Mouse (Mus musculus) hindbrain, postnatal 0 days (tissue): ENCODE measurements around the gene Pheta1. TPM values are rescaled to one million over a fixed set of nuclear protein-coding genes. Genes with fewer than 3 reads are reported as not detected.

Experiments used
- ATAC-seq: fragments of 200-750 bp; cut with Nextera tagmentation; 2 replicates; pipeline ENCODE4 v1.8.0; 2017; ENCODE audit warnings: mild to moderate bottlenecking, moderate TSS enrichment, moderate library complexity
- DNase-seq: peaks from one replicate; pipeline ENCODE4 v3.0.0-alpha.2; 2015; ENCODE audit warnings: low spot score
- H3K27ac ChIP-seq: fragments of 300-500 bp; sonication (generic); 2 replicates; pipeline ENCODE4 v1.5.1; 2014; ENCODE audit warnings: mild to moderate bottlenecking
- H3K27me3 ChIP-seq: fragments of 300-500 bp; sonication (generic); 2 replicates; pipeline ENCODE4 v1.6.1; 2014; ENCODE audit warnings: low read length, mixed read lengths; ENCODE audit not compliant: insufficient read depth
- H3K36me3 ChIP-seq: fragments of 300-500 bp; sonication (generic); 2 replicates; pipeline ENCODE4 v1.6.1; 2014; ENCODE audit warnings: low read length, mixed read lengths; ENCODE audit not compliant: insufficient read depth
- H3K4me1 ChIP-seq: fragments of 300-500 bp; sonication (generic); 2 replicates; pipeline ENCODE4 v1.6.1; 2014; ENCODE audit warnings: antibody characterized with exemption, low read length, mixed read lengths; ENCODE audit not compliant: insufficient read depth
- H3K4me2 ChIP-seq: fragments of 300-500 bp; sonication (generic); 2 replicates; pipeline ENCODE4 v1.6.1; 2014; ENCODE audit warnings: low read depth, mild to moderate bottlenecking, low read length, moderate library complexity, mixed read lengths
- H3K4me3 ChIP-seq: fragments of 300-500 bp; sonication (generic); 2 replicates; pipeline ENCODE4 v1.5.1; 2014; ENCODE audit warnings: low read length
- H3K9ac ChIP-seq: fragments of 300-500 bp; sonication (generic); replicated peaks from 2 replicates; pipeline ENCODE4 v1.6.1; 2014; ENCODE audit warnings: mild to moderate bottlenecking, low read length, moderate library complexity, mixed read lengths
- H3K9me3 ChIP-seq: fragments of 300-500 bp; sonication (generic); 2 replicates; pipeline ENCODE4 v1.6.1; 2016; ENCODE audit warnings: low read length, mixed read lengths
- CTCF ChIP-seq: IDR thresholded peaks from 2 replicates; pipeline ENCODE4 v1.5.1; 2016; ENCODE audit warnings: antibody characterized with exemption, control low read depth, low read depth
- WGBS: fragments of 180-500 bp; shearing (Covaris S2); extraction: QIAGEN DNeasy Blood & Tissue Kit; methylation state at CpG from one replicate; pipeline ENCODE4 v1.1.7; 2014; 5-methylcytosine and 5-hydroxymethylcytosine counted together
- polyA plus RNA-seq: library from polyadenylated mRNA; unstranded; fragments of >200 nt; fragmentation: Nextera tagmentation; extraction: Ambion mirVana; gene quantifications from 2 replicates; pipeline ENCODE4 v1.2.1, GENCODE M21; 2015
- total RNA-seq: library from RNA; depleted of rRNA; stranded (reverse); fragments of >200 nt; gene quantifications from 2 replicates; pipeline ENCODE4 v1.2.3, GENCODE M21; 2014

Gene Pheta1
- total and polyA plus RNA-seq, 2 experiments from 2014 or later = 28.3 to 52.5 TPM

DNA sequence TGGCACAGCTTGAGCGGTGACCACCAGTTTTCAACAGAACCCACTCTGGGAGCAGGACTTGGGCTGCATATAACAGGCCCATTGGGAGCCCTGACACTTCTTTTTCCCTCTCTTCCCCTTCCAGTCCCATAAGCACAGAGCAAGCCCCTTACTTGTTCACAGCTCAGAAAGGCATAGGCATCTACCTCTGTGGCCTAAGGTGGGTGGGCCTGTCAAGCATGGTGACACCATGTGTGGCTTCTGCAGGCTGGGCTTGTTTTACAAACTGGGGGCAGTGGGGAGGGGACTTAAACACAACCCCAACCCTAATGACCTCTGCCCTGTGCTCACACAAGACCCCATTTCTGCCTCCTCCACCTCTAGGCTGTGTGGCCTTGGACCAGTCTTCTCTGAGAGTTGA, 25.1 kb upstream of the Pheta1 start:
- no peaks in the 10 kb centered on the region for H3K27me3 ChIP-seq
- no peak overlapping the region for H3K9ac ChIP-seq
- TF ChIP-seq CTCF = no peak
- peak overlapping the region; percentile 34; the same call in 1 of the 2 replicates for H3K27ac ChIP-seq
- DNase-seq (no peak), ATAC-seq (no peak)
- 0 out of 2 replicates have a peak, but pooled peaks cover 7% of the 10 kb centered on the region for H3K4me1 ChIP-seq
- WGBS = 79% methylated on average over 1 of the region's 1 CpGs
- H3K36me3 ChIP-seq = peaks cover 10% of the 10 kb centered on the region
- no peak overlapping the region for H3K4me2 ChIP-seq
- no peak overlapping the region for H3K4me3 ChIP-seq
- no peaks in the 10 kb centered on the region for H3K9me3 ChIP-seq

GRCm38 (mm10) chr5:121824121-121824520, 24.7 kb upstream of the Pheta1 start:
- 48% methylated on average over 4 of the region's 4 CpGs for WGBS
- Histone ChIP-seq H3K4me3 (no peak overlapping the region), H3K27ac (peak overlapping the region; percentile 34; the same call in 1 of the 2 replicates), H3K9me3 (no peaks in the 10 kb centered on the region), H3K4me1 (peaks cover 9% of the 10 kb centered on the region; the same call in 1 of the 2 replicates), H3K36me3 (peaks cover 5% of the 10 kb centered on the region), H3K9ac (no peak overlapping the region), H3K27me3 (no peaks in the 10 kb centered on the region), H3K4me2 (no peak overlapping the region)
- ATAC-seq (no peak), DNase-seq (no peak)
- TF ChIP-seq CTCF = no peak

DNA sequence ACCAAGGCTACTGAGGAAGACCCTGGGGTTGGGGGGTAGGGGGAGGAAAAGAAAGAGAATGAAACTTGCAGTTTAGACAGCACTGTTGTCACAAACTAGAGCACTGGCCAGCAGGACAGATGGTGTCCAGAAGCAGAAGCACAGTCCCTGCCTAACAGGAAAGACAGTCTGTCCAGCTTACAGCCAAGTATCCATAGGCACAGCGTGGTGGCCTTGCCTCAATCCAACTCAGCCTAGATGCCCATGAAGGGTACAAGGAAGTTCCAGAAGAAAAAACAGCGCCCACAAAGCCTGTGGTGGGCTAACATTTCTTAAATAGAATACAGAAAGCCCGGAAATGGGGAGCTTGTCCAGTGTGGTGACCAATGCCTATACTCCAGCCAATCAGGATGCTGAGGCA, 23.2 kb upstream of the Pheta1 start:
- no peak for TF ChIP-seq CTCF
- no peak overlapping the region for H3K27ac ChIP-seq
- no peak overlapping the region for H3K4me3 ChIP-seq
- no peaks in the 10 kb centered on the region for H3K36me3 ChIP-seq
- no peak for ATAC-seq
- no peaks in the 10 kb centered on the region for H3K9me3 ChIP-seq
- no peak overlapping the region for H3K9ac ChIP-seq
- H3K27me3 ChIP-seq = no peaks in the 10 kb centered on the region
- H3K4me1 ChIP-seq = peaks cover 9% of the 10 kb centered on the region; the same call in 1 of the 2 replicates
- 80% methylated on average over 3 of the region's 3 CpGs for WGBS
- no peak overlapping the region for H3K4me2 ChIP-seq
- DNase-seq = no peak

DNA sequence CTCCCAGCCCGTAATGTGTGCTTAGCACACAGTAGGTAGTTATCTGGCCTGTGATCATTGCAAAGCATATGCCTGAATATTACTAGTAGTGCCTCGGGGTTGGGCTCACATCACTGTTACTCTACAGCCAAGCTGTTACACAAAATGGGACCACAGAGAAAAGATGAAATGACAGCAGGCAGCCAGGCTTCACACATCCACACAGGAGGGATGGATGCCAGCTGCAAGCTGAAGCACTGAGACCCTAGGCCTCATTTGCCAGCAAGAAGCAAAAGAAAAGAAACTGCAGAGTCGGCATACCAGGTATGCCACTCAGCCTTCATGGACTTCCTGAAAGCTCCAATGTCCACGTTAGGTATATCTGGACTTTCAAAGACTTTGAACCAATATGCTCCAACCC, 20.9 kb upstream of the Pheta1 start:
- Histone ChIP-seq H3K27me3 (no peaks in the 10 kb centered on the region), H3K27ac (no peak overlapping the region), H3K4me1 (peaks cover 9% of the 10 kb centered on the region; the same call in 1 of the 2 replicates), H3K9ac (peak overlapping the region; percentile 40; the same call in 1 of the 2 replicates), H3K4me2 (peak overlapping the region; percentile 84), H3K36me3 (no peaks in the 10 kb centered on the region), H3K9me3 (no peaks in the 10 kb centered on the region), H3K4me3 (no peak overlapping the region)
- ATAC-seq (no peak), DNase-seq (no peak)
- no peak for TF ChIP-seq CTCF
- 60% methylated on average over 4 of the region's 4 CpGs for WGBS

DNA sequence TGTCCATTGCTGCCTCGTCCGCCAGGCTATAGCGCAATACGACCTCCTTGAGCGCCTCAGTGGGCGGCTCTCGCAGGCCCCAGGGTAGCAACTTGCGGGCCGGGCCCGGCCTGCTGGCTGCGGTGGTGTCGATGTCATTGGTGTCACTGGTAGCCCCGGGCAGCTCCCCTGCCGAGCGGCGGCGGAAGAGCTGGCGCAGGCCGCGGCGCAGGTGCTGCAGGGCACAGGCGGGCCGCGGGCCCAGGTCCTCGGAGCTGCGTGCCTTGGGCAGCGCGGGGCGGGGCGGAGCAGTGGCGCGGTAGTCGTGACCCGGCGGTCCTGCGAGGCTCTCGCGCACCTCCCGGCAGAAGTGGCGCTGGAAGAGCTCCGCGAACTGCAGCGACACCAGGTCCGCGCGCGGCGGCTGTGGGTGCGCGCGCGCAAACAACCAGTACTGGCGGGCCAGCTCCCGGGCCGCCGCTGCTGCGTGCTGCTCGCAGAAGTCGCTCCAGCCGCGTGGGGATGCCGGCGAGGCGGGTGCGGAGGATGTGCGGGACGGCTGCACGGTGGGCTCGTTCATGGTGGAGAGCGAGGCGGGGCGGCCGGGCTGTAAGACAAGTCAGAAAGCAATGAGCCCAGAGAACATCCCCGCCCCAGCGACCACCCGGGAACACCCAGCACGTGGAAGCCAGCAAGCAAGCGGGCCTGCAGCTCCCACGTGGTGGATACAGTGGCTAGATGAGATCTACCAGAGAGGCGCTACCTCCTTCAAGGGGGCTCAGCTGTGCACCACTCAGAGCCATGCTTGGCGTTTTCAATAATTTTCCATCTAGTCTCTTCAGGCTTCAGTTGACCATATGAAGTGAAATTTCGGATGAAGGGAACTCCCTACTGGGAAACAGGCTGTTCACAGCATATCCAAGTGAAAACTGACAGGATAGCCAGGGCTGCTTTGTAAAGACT, 20.0 kb upstream of the Pheta1 start:
- peak; percentile 68 for ATAC-seq
- peak overlapping the region; percentile 40; the same call in 1 of the 2 replicates for H3K9ac ChIP-seq
- H3K4me2 ChIP-seq = peak overlapping the region; percentile 84
- peak overlapping the region; percentile 12; the same call in 1 of the 2 replicates for H3K27ac ChIP-seq
- no peaks in the 10 kb centered on the region for H3K27me3 ChIP-seq
- no peak; the same call in 1 of the 2 replicates for TF ChIP-seq CTCF
- H3K9me3 ChIP-seq = no peaks in the 10 kb centered on the region
- peaks cover 10% of the 10 kb centered on the region for H3K4me1 ChIP-seq
- WGBS = 8% methylated on average over 81 of the region's 82 CpGs
- no peaks in the 10 kb centered on the region for H3K36me3 ChIP-seq
- DNase-seq = peak; percentile 69
- H3K4me3 ChIP-seq = peak overlapping the region; percentile 41

- H3K4me1 ChIP-seq = peaks cover 21% of the 10 kb centered on the region
- no peak overlapping the region for H3K9ac ChIP-seq
- DNase-seq (no peak), ATAC-seq (no peak)
- no peak overlapping the region for H3K4me3 ChIP-seq
- H3K27ac ChIP-seq = no peak overlapping the region
- H3K36me3 ChIP-seq = no peaks in the 10 kb centered on the region
- no peaks in the 10 kb centered on the region for H3K9me3 ChIP-seq
- no peak overlapping the region for H3K4me2 ChIP-seq
- 89% methylated on average over 6 of the region's 6 CpGs for WGBS
- no peaks in the 10 kb centered on the region for H3K27me3 ChIP-seq
- no peak for TF ChIP-seq CTCF
These were observed 17.7 kb upstream of the Pheta1 start for GRCm38 (mm10) chr5:121831002-121831601.
